Mouse (Mus musculus): ENCODE results near the gene Stn1.
"Not testable (repeated sequence)": the region's sequence is repeated elsewhere in the genome, so short reads cannot be mapped to it uniquely, and the experiment has no call there.

Stn1 gene

DNA sequence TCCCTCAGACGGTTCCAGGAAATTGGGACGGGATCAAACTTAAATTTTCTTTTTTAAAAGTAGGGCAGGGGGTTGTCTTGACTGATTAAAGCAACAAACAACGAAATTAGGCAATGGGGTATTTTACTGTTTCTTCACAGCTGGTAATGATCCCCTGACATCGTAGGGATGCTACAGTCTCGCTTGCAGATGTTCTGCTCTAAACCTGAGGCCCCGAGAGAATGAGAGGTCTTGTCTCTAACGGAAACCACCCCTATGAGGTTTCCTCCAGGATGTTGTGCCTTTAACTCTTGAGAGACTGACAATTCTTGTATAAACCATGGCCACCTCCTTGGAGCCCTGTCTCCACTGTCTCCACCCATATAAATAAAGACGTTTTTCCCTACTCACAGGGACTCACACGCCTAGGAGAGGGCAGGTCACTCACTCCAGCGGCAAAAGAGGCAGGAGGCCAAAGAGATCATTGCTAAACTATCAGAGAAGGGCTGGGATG is at the start of gene Stn1:
Gene Stn1, minus strand, starts transcription at position 208 of the 493 bp plus-strand sequence.
- no peak for DNase-seq

GRCm38 (mm10) chr19:47587009-47587408 is 49.7 kb upstream of the Stn1 start:
- DNase-seq, result no peak

GRCm38 (mm10) chr19:47585772-47586171 is 48.5 kb upstream of the Stn1 start:
- no peak for DNase-seq

DNA sequence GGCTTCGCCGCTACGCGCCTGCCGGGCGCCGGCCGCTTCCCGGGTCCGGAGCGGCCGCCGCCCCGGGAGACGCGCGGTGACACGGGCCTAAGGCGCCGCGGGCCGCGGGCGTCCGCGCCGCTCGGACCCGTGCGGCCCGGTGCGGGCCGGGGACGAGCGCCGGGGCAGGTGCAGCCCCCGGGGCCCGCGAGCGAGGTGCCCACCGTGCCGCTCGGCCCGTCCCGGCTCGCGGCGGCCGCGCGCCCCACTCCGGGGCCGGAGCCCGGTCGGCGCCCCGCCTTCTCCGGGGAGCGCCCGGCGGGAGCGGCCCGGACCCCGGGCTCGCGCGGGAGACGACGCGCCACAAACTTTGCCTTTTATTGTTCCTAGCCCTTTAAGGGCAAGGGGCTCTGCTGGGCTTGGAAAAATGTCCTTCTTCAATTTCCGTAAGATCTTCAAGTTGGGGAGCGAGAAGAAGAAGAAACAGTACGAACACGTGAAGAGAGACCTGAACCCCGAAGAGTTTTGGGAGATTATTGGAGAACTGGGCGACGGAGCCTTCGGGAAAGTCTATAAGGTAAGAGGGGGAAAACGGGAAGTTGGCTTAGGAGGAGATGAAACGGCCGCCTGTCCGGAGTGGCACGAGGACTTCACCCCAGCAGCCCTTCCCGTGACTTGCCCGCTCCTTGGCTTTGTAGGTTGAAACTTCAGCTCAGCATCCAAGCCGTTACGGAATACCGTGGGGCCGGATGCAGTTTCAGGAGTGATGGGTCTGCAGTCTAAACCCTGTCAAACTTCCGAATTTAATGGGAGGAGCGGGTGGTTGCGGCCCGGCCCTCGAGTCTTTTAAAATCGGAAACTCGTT is 42.7 kb upstream of the Stn1 start:
- peak; percentile 49 for DNase-seq

DNA sequence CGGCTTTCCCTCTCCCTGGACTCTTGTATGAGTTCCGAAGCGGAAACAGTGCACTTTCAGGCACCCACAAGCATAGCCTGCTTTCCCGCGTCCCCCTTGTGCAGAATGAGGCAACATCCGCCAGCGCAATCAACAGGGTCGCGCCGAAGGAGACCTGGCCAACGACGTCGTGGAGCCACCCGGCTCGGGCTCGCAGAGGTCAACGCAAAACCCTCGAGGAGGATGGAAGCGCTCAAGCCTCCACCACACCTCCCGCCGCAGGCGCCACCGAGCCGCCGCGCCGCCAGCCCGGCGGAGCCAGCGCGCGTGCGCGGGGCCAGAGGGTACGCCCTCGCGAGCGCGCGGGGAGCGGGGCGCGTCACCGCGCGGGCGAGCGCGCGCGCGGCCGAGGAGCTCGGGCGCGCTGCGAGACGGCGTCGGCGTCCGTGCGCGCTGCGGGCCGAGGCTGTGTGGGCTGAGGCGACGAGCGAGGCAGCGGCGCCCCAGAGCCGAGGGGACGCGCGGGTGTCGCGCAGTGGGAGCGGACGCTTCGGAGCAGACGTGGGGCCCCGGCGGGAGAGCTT is 42.0 kb upstream of the Stn1 start, which contains the start of gene Slk:
Gene Slk, plus strand, starts transcription at position 454 of the 563 bp plus-strand sequence.
- peak; percentile 91 for DNase-seq

DNA sequence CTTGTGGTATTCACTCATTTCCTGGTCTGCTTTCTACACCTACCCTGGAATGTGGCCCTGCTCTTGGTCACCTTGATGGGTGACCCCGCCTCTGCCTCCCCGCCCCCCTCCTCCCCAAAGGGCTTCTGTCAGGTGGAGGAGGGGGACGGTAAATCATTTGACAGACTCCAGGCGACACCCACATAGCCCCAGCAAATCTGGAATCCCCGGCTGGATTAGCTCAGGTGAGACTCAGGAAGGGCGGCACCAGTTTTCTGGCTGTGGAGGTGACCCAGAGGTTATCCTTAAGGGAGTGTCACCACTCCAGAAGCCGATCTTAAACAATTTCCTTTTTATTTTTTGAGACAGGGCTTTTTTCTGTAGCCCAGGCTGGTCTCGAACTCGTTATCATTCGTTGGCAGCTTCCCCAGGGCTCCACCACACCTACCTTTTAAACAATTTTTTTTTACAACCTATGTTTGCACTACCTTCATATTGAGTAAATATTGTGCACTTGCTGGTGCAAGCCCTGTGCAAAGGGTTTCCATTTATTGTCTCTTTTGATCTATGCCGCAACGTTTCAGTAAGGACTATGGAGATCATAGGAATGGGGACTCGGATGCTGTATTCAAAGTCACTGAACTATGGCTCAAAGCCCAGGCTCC is 41.4 kb upstream of the Stn1 start:
- peak; percentile 11 for DNase-seq

DNA sequence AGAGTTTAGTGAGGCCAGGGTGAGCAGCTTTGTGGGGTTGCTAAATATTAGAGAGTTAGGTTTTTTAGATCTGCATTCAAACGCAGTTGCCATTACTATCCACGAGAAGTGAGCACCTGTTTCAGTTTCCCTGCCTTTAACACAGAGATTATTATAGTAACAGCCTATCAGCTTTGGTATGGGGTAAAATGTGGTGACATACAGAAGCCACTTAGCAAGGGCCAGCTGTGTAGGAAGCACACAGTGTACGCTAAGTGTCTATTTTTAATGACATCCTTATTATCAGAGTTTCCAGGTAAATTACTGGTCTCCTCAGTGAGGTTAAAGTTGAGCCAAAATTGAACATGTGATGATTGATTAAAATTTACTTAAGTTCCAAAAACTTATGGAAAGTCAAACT is 36.4 kb upstream of the Stn1 start:
- DNase-seq, result no peak

DNA sequence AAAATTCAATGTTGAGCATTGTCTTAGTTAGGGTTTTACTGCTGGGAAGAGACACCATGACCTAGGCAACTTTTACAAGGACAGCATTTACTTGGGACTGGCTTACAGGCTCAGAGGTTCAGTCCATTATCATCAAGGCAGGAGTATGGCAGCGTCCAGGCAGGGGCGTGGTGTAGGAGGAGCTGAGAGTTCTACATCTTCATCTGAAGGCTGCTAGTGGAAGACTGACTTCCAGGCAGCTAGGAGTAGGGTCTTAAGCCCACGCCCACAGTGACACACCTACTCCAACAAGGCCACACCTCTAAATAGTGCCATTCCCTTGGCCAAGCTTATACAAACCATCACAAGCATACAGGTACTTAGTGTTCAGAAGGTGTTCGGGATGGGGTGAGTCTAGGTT is 34.7 kb upstream of the Stn1 start:
- not testable (repeated sequence) for DNase-seq

DNA sequence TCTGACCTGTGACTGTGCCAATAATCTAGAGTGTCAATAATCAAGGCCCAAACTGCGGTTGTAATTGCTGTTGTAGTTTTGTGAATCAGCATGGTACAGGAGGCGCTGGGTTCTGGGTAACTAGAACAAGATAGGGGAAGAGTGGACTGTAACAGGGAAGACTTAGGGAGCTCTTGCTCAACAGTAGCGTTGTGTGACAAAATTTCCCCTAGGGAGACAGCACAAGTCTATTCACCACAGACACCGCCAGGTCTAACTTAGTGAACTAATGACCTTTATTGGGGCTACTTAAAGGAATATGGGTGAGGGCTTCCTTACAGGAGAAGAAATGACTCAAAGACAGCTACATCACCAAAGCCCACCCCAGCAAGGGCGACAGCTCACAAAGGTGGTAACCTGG is 32.7 kb upstream of the Stn1 start:
- no peak for DNase-seq

- DNase-seq, result no peak
Measured at GRCm38 (mm10) chr19:47565994-47566393, 28.7 kb upstream of the Stn1 start.

- DNase-seq, result peak; percentile 29
Measured at GRCm38 (mm10) chr19:47565031-47565654, 27.8 kb upstream of the Stn1 start.

DNA sequence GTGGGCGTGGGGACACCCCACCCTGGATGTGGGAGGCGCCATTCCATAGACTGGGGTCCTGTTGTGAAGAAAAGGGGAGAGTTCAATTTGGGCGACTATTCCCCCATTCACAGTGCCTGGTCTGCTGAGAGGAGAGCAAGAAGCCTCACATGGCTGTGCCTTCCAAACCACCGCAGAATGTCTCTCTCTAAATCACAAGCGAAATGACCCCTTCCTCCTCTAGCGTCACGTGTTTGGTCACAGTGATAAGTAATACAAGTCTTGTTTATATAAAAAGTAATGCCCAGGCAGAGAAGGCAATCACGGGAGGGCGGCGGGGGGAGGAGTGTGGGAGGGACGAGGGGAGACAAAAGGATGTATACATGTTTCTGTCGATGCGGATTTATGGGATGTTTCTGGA is 26.4 kb upstream of the Stn1 start:
- no peak for DNase-seq

GRCm38 (mm10) chr19:47561996-47562441 is 24.7 kb upstream of the Stn1 start:
- DNase-seq, result no peak

- DNase-seq, result no peak
Measured at GRCm38 (mm10) chr19:47560544-47561161, 23.3 kb upstream of the Stn1 start.

GRCm38 (mm10) chr19:47559751-47560512 is 22.6 kb upstream of the Stn1 start:
- DNase-seq, result no peak

DNA sequence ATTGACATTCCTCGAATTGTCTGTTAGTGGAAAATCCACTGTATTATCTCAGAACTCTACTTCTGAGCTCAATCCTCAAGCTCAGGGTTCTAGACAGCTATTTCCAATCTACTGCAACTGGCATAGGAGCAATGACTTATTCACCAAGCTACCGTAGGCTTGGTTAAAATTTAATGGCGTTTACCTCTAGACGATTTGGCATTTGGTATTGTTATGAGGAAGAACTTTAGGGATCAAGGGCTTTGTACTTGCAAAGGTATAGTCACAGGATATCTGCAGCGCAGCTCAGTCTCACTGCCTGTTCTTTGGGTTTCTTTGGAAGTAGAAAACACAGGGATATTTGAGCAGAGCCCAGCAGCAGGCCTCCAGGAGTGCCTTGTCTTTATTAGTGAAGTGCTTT is 21.8 kb upstream of the Stn1 start:
- DNase-seq, result no peak

GRCm38 (mm10) chr19:47549584-47549983 is 12.3 kb upstream of the Stn1 start:
- no peak for DNase-seq

DNA sequence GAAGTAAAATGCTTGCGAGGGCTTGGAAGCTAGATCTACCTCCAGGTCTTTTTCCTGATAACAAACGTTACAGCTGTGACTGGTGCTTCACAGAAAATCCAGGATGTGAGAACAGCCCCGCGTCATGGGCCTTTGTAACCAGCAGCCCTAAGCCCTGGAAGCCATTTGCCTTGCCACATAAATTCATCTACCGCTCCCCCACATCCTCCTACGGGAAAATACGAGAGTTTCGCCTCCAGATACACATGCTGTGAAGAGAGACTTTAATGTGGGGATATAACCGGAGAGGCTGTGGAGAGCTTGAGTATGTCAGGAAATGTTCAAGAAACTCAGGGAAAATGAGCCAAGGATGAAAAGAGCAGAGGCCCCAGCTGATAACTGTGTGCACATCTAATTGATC is 11.9 kb upstream of the Stn1 start:
- no peak for DNase-seq

DNA sequence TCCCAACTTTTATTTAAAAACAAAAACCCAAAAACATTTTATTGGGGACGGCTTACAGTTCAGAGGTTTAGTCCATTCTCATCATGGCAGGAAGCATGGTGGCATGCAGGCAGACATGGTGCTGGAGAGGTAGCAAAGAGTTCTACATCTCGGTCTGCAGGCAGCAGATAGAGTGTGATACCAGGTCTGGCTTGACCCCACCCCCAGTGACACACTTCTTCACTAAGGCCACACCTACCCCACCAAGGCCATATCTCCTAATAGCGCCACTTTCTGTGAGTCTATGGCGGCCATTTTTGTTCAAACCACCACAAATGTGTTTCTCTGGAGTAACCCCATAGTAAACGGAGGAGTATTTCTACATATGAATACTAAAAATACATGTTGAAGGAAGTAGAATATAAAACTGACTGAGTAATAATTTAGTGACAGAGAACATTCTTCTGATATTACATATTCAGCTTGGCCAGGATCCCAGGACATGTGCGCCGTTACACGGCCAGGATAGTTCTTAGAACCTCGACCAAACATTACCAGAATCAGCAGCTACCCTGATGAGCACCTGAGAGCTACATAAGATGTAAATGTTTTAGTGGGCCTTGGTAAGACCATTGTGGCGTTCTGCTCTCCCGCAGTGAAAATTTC is 11.2 kb upstream of the Stn1 start:
- no peak for DNase-seq

- DNase-seq, result no peak
Measured at GRCm38 (mm10) chr19:47545528-47545927, 8.2 kb upstream of the Stn1 start.

GRCm38 (mm10) chr19:47545055-47545454 is 7.7 kb upstream of the Stn1 start:
- DNase-seq, result no peak

Measured in retina, postnatal 1 day (tissue).